Mouse (Mus musculus) megakaryocyte-erythroid progenitor cell, adult 5-6 weeks (primary cell): Measurements from ENCODE around the gene Ppdpf. TPM values are rescaled to one million over a fixed set of nuclear protein-coding genes. Genes with fewer than 3 reads are reported as not detected.

Experiments
- ATAC-seq: replicated peaks from 2 replicates; pipeline ENCODE4 v1.8.0; 2016; ENCODE audit warnings: mild to moderate bottlenecking, inconsistent platforms; ENCODE audit not compliant: severe bottlenecking, poor library complexity, low FRiP score, low TSS enrichment
- total RNA-seq, 2 experiments: library from RNA; stranded (forward) in 1 of 2; stranded (reverse) in 1 of 2; fragments of 200-1000, 215-1000 nt in 1 of 2; fragments of >200 nt in 1 of 2; fragmentation: Nextera tagmentation in 1 of 2; gene quantifications; 2 replicates each; pipeline ENCODE4 v1.2.3; 2014 to 2017

Gene Ppdpf
- total RNA-seq, 2 experiments from 2014 or later, result 67.4 to 73.6 TPM

DNA sequence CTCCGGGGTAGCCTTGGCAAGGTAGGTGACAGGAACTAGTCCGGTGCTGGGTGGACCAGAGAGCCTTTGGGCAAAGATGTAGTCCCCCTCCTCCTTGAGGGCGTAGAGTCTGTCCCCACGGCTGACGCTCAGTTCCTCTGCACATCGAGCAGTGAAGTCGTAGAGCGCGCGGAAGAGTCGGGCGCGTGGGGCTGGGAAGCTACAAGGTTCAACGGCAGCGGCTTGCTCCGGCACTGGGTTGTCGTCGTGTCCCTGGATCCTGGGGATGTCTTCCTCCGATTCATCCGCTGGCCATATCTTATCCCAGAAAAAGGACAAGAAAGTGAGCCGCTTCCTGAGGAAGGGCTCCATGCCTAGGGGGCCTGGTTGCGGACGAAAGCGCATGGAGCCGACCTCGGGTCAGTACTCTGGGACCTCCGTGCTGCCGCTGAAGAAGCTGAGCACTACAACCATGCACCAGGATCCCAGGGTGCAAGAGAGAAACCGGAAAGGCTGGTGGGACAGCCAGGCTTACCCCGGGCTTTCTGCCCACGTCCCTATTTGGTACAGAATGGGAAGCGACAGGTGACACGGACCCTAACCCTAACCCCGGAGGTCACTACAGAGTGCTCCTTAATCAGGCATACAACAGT lies 25.5 kb downstream of the Ppdpf start:
- ATAC-seq, result peak; percentile 34; the same call in 1 of the 2 replicates

DNA sequence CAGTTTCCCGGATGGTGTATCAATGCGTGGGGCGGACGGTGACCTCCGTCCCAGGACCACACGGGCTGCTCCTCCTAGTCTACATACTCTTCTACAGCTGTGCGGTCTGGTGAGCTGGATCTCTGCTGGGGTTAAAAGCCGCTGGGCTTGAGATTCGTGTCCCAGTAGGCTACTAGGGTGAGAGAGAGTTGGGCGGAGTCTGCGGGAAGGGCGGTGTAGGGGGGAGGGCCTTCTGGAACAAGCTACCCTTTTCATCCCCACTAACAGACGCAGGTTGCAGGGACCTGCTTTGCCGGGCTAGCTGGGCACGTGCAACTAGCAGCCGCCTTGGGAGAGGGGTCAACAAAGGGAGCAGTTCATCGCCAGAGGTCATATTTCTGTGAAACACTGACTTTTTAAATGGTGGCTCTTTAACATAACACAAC lies 26.0 kb downstream of the Ppdpf start, which contains the start of gene Srms:
Gene Srms (minus strand): TSS at position 165 of the 425 bp plus-strand sequence.
- ATAC-seq, result peak; percentile 84

GRCm38 (mm10) chr2:181216037-181216436 lies 29.0 kb downstream of the Ppdpf start:
- ATAC-seq, result no peak

GRCm38 (mm10) chr2:181218881-181219485 lies 31.9 kb downstream of the Ppdpf start:
- ATAC-seq, result no peak

DNA sequence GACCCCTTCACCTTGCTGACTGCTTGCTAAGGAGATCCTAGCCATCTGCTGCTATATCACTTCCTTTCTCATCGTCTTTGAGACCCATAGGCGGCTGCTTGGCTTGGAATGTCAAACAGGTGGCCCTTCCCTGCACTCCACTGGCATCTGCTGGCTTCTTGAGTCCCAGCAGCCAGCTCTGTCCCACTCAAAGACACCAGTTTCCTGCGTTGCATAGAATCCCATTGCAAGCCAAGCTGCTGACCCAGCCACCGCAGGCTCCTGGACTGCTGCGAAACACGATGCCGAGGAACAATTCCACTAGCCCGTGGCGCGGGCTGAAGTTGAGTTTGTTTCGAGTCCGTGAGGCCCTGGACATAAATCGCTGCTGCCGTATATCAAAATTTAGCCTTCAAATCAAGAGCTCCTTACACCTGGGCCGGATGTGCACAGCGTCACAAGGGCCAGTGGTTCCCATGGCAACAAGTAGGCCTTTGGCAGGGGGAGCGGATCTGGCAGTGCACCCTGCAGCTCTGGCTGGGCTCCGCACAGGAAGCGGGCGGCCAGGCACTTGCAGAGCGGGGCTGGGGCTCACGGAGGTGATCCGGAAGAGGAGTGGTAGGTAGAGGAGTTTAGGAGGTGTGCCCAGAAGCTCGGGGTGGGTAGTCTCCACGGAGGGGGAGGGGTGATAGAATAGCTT lies 32.6 kb downstream of the Ppdpf start, which contains the start of gene Fndc11:
Gene Fndc11 (plus strand): TSS at position 476 of the 679 bp plus-strand sequence.
- ATAC-seq, result peak; percentile 69

DNA sequence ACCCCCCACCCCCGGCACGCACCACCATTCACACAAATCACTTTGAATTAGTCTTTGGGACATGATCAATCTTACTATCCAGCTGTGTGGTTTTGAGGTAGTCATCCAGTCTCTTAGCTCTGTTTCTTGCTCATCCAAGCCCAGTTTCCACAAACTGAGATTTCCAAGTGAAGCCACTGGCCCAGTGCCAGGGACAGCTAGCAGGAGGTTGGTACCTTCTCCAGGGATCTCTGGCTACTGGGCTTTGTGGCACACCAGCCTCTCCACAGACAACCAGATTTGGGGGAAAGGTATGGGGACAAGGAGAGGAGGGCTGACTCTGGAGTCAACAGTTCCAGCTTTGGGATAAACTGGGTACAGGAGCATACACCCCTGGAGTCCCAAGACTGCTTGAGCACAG lies 33.3 kb downstream of the Ppdpf start:
- ATAC-seq, result no peak

- ATAC-seq, result no peak
Observed at GRCm38 (mm10) chr2:181224994-181225393, 37.9 kb downstream of the Ppdpf start.

DNA sequence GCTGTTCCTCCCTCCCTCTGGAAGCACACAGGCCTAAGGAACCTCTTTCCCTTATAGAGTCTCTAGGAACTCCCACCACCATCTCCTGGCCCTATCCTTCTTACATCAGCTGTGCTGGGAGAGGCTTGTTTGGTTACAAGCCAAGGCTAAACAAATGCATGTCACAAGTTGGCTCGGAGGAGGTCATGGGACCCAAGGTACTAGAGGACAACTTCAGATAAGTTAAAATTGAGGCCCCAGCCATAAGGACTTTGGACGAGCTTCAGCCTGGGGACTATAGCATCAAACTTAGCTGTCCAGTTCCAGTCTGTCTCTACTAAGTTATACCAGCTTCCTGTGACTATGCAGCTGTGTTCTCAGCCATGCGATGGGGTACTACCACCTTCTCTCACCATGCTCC lies 40.1 kb downstream of the Ppdpf start:
- ATAC-seq, result no peak

DNA sequence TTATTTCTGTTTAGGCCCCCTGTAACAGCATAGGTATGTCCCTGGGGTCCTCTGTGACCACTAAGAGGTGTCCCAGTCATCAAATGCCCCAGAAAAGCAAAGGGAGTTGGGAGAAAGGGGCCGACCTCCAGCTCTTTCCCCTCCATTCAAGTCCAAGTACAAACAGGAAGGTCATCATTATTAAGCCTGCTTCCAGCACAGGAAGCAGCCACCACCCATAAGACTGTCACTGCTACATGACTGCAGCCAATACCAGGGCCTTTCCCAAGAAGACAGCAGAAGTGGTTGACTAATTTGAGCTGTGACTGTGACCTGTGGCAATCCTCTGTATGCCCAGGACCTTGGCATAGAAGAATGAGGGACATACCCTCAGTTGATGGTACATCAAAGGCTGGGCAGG lies 41.3 kb downstream of the Ppdpf start:
- ATAC-seq, result no peak

DNA sequence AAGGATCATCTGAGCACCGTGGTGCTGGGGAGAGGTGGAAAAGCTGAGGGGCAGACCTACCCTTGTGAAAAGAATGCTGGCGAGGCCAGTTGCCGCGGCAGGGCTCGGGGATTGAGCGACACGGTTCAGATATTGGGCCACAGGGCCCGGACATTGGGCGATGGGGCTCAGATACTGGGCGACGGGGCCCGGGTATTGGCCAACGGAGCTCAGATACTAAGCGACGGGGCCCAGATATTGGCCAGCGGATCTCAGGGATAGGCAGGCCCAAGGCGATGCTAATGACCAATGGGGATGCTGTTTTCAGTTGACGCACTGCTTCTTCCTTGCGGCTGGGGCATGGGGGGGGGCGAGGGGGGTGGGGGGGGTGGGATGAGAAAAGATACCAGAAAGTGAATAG lies 44.1 kb downstream of the Ppdpf start:
- no peak for ATAC-seq

- no peak for ATAC-seq
Observed at GRCm38 (mm10) chr2:181233443-181233842, 46.4 kb downstream of the Ppdpf start.

DNA sequence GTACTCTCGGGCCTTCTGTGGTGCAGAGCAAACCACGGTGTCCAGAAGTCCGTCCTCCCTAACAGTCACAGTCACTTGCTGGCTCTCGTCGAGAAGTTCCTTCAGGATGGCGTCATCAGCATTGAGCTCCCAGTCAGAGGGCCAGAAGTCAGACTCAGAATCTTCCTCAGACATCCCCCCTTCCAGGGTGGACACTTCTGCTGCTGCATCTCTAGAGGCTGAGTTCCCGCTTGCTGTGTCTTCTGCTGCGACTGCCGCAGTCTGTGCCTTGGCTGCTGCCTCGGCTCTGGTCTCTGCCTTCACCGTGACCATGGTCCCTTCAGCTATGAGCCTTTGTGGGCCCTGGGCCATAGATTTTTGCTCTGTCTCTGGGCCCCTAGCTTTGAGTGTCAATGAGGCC lies 47.6 kb downstream of the Ppdpf start:
- no peak for ATAC-seq

GRCm38 (mm10) chr2:181235681-181236566 lies 48.9 kb downstream of the Ppdpf start:
- ATAC-seq, result no peak

- ATAC-seq, result no peak
Observed at GRCm38 (mm10) chr2:181237251-181238014, 50.4 kb downstream of the Ppdpf start.

DNA sequence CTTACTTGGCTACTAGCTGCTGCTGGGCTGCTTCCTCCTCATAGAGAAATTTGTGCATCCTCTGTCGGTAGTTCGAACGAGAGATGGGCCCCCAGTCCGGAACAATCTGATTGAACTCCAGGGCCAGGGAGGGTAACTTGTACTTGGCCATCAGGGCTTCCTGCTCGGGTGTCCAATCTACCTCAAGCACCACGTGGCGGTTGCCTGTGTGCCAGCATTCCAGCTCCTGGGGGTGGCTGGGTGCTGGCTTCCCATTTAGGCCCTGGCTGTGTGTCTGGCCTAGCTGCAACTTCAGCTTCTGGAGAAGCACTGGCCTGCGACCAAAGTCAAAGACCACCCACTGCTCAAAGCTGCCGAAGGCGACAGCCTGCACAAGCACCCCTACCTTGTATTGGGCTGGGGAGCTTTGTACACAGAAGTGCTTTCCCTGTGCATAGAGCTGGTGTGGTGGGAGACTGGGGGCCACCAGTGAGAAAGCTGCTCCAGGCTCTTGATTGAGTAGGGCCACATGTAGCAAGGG lies 51.1 kb downstream of the Ppdpf start:
- no peak for ATAC-seq
